Mouse (Mus musculus): ENCODE measurements around the gene Cpeb3.
"Not testable (repeated sequence)": the region's sequence is repeated elsewhere in the genome, so short reads cannot be mapped to it uniquely, and the experiment has no call there.

The Cpeb3 gene

GRCm38 (mm10) chr19:37156770-37157336 lies 51.5 kb downstream of the Cpeb3 start:
- in situ Hi-C loops (cut with MboI, MseI), result no loop called here

- in situ Hi-C loops (cut with MboI, MseI), result no loop called here
Measured at GRCm38 (mm10) chr19:37156040-37156439, 52.4 kb downstream of the Cpeb3 start.

GRCm38 (mm10) chr19:37147145-37147544 lies 61.3 kb downstream of the Cpeb3 start:
- in situ Hi-C loops (cut with MboI, MseI), result no loop called here

- in situ Hi-C loops (cut with MboI, MseI), result no loop called here
Measured at GRCm38 (mm10) chr19:37145846-37146245, 62.6 kb downstream of the Cpeb3 start.

GRCm38 (mm10) chr19:37145401-37145800 lies 63.0 kb downstream of the Cpeb3 start:
- in situ Hi-C loops (cut with MboI, MseI), result no loop called here

GRCm38 (mm10) chr19:37141623-37142022 lies 66.8 kb downstream of the Cpeb3 start:
- in situ Hi-C loops (cut with MboI, MseI), result no loop called here

- in situ Hi-C loops (cut with MboI, MseI), result no loop called here
Measured at GRCm38 (mm10) chr19:37137133-37137532, 71.3 kb downstream of the Cpeb3 start.

- in situ Hi-C loops (cut with MboI, MseI), result not testable (repeated sequence)
Measured at GRCm38 (mm10) chr19:37135459-37135858, 72.9 kb downstream of the Cpeb3 start.

- in situ Hi-C loops (cut with MboI, MseI), result loop anchor here (5.0 kb wide), 1 partner anchor 101 kb away; no protein-coding TSS in a partner anchor
Measured at GRCm38 (mm10) chr19:37133666-37134065, 74.7 kb downstream of the Cpeb3 start.

GRCm38 (mm10) chr19:37131660-37132059 lies 76.7 kb downstream of the Cpeb3 start:
- in situ Hi-C loops (cut with MboI, MseI), result loop anchor here (5.0 kb wide), 1 partner anchor 99 kb away; no protein-coding TSS in a partner anchor

- in situ Hi-C loops (cut with MboI, MseI), result no loop called here
Measured at GRCm38 (mm10) chr19:37128461-37128860, 79.9 kb downstream of the Cpeb3 start.

GRCm38 (mm10) chr19:37127018-37127567 lies 81.3 kb downstream of the Cpeb3 start:
- in situ Hi-C loops (cut with MboI, MseI), result no loop called here

- in situ Hi-C loops (cut with MboI, MseI), result no loop called here
Measured at GRCm38 (mm10) chr19:37124961-37125360, 83.4 kb downstream of the Cpeb3 start.

- in situ Hi-C loops (cut with MboI, MseI), result no loop called here
Measured at GRCm38 (mm10) chr19:37119281-37119680, 89.1 kb downstream of the Cpeb3 start.

- in situ Hi-C loops (cut with MboI, MseI), result no loop called here
Measured at GRCm38 (mm10) chr19:37115824-37116223, 92.6 kb downstream of the Cpeb3 start.

GRCm38 (mm10) chr19:37115374-37115773 lies 93.0 kb downstream of the Cpeb3 start:
- in situ Hi-C loops (cut with MboI, MseI), result no loop called here

- in situ Hi-C loops (cut with MboI, MseI), result no loop called here
Measured at GRCm38 (mm10) chr19:37111831-37112230, 96.6 kb downstream of the Cpeb3 start.

GRCm38 (mm10) chr19:37110494-37110893 lies 97.9 kb downstream of the Cpeb3 start:
- in situ Hi-C loops (cut with MboI, MseI), result no loop called here

- in situ Hi-C loops (cut with MboI, MseI), result no loop called here
Measured at GRCm38 (mm10) chr19:37109853-37110252, 98.5 kb downstream of the Cpeb3 start.

- in situ Hi-C loops (cut with MboI, MseI), result no loop called here
Measured at GRCm38 (mm10) chr19:37100689-37101088, 107.7 kb downstream of the Cpeb3 start.

GRCm38 (mm10) chr19:37095666-37096330 lies 112.6 kb downstream of the Cpeb3 start:
- in situ Hi-C loops (cut with MboI, MseI), result loop anchor here (10.0 kb wide), 1 partner anchor 601 kb away; no protein-coding TSS in a partner anchor

GRCm38 (mm10) chr19:37093181-37093580 lies 115.2 kb downstream of the Cpeb3 start:
- in situ Hi-C loops (cut with MboI, MseI), result loop anchor here (10.0 kb wide), 1 partner anchor 598 kb away; no protein-coding TSS in a partner anchor

Data from regulatory T cell (primary cell).